Mouse (Mus musculus) erythroblast, embryonic 14.5 days (primary cell): Measurements from ENCODE around the gene Wnt7a. TPM values are rescaled to one million over a fixed set of nuclear protein-coding genes. Genes with fewer than 3 reads are reported as not detected.

ENCODE experiments used
- H3K27me3 ChIP-seq: 2 replicates; pipeline ENCODE4 v1.6.1; 2012; ENCODE audit warnings: inconsistent platforms; ENCODE audit not compliant: control insufficient read depth
- H3K36me3 ChIP-seq: 2 replicates; pipeline ENCODE4 v1.6.1; 2012; ENCODE audit warnings: mild to moderate bottlenecking, inconsistent platforms; ENCODE audit not compliant: control insufficient read depth
- H3K4me1 ChIP-seq: 2 replicates; pipeline ENCODE4 v1.6.1; 2012; ENCODE audit warnings: inconsistent platforms; ENCODE audit not compliant: control insufficient read depth
- H3K4me3 ChIP-seq: replicated peaks from 2 replicates; pipeline ENCODE3; 2012; ENCODE audit warnings: moderate library complexity, mild to moderate bottlenecking, inconsistent platforms
- H3K9me3 ChIP-seq: 2 replicates; pipeline ENCODE4 v1.6.1; 2012; ENCODE audit warnings: low read length, inconsistent platforms, mixed read lengths; ENCODE audit not compliant: control insufficient read depth
- GATA1 ChIP-seq: IDR thresholded peaks from 2 replicates; pipeline ENCODE4 v1.6.1; 2012; ENCODE audit warnings: low read length, inconsistent platforms, mixed read lengths
- TAL1 ChIP-seq: IDR thresholded peaks from 3 replicates; pipeline ENCODE4 v1.6.1; 2012; ENCODE audit warnings: low read length, inconsistent platforms, mixed read lengths
- polyA plus RNA-seq: library from polyadenylated mRNA; stranded (reverse); fragments of >175 nt; gene quantifications from 2 replicates; pipeline ENCODE4 v1.2.3, GENCODE M21; 2012

The Wnt7a gene
- polyA plus RNA-seq, 1 experiment = not detected

DNA sequence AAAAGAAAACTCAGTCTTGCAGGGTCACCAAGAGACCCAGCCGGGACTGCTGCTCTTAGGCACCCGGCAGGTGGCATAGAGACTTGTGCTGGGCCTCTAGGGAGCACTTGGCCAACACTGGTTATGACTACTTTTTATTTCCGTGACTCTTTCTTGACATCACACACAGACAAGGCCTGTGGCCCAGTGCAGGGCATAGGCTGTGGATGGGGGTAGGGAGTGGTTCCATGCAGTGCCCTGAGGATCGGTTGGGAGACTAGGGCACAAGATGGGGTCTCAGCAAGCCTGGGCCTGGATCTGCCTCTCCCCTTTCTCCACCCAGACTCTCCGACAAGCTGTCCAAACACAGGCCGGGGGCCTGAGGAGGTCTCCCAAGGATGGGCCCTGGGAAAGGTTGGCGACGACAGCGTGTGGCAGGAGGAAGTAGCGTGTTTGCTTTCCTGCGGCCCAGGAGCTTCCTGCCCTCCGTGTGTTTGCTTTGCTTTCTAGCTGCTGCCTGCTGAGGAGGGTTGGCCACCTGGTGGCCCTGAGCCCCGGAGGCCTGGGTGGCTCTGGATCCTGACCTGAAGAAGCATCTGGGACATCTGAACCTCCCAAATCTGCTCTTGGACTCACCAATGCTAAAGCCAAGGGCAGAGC, 53.8 kb downstream of the Wnt7a start:
- H3K9me3 ChIP-seq = no peaks in the 10 kb centered on the region
- no peaks in the 10 kb centered on the region for H3K36me3 ChIP-seq
- H3K4me1 ChIP-seq = no peaks in the 10 kb centered on the region
- no peaks in the 10 kb centered on the region for H3K27me3 ChIP-seq
- TF ChIP-seq TAL1 (no peak), GATA1 (no peak)
- H3K4me3 ChIP-seq = no peak overlapping the region

- H3K4me3 ChIP-seq = no peak overlapping the region
- H3K27me3 ChIP-seq = no peaks in the 10 kb centered on the region; the same call in 1 of the 2 replicates
- no peaks in the 10 kb centered on the region for H3K36me3 ChIP-seq
- no peaks in the 10 kb centered on the region for H3K9me3 ChIP-seq
- no peaks in the 10 kb centered on the region for H3K4me1 ChIP-seq
- TF ChIP-seq TAL1 (no peak), GATA1 (no peak)
Measured at GRCm38 (mm10) chr6:91349620-91350019, 61.5 kb downstream of the Wnt7a start.

DNA sequence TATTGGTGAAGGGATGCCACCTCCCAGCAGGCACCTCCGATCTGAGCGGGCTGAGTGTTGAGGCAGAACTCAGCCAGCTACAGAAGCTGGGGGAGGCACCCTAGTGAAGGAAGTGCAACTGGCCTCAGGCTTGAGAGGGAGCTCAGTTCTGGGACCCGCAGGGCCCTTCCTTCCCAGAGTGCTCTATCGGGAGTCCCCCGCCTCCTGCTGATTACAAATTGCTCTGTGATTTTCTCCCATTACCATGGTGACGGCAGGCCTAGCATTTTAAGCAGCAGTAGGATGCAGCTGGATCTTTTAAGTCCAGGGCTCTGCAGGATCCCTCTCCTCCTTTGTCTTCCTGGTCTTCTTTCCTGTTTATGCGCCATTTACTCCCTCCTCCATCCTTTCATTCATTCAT, 63.4 kb downstream of the Wnt7a start:
- H3K27me3 ChIP-seq = no peaks in the 10 kb centered on the region; the same call in 1 of the 2 replicates
- TF ChIP-seq GATA1 (no peak), TAL1 (no peak)
- H3K4me3 ChIP-seq = no peak overlapping the region
- no peaks in the 10 kb centered on the region for H3K9me3 ChIP-seq
- no peaks in the 10 kb centered on the region for H3K4me1 ChIP-seq
- H3K36me3 ChIP-seq = no peaks in the 10 kb centered on the region

GRCm38 (mm10) chr6:91346906-91347156, 64.3 kb downstream of the Wnt7a start:
- no peaks in the 10 kb centered on the region for H3K36me3 ChIP-seq
- TF ChIP-seq GATA1 = no peak
- no peak for TF ChIP-seq TAL1
- no peaks in the 10 kb centered on the region; the same call in 1 of the 2 replicates for H3K27me3 ChIP-seq
- no peaks in the 10 kb centered on the region for H3K9me3 ChIP-seq
- no peak overlapping the region for H3K4me3 ChIP-seq
- no peaks in the 10 kb centered on the region for H3K4me1 ChIP-seq

GRCm38 (mm10) chr6:91346071-91346905, 64.9 kb downstream of the Wnt7a start:
- H3K4me1 ChIP-seq = no peaks in the 10 kb centered on the region
- no peaks in the 10 kb centered on the region; the same call in 1 of the 2 replicates for H3K27me3 ChIP-seq
- H3K9me3 ChIP-seq = no peaks in the 10 kb centered on the region
- TF ChIP-seq GATA1 (no peak), TAL1 (no peak)
- H3K4me3 ChIP-seq = no peak overlapping the region
- no peaks in the 10 kb centered on the region for H3K36me3 ChIP-seq

DNA sequence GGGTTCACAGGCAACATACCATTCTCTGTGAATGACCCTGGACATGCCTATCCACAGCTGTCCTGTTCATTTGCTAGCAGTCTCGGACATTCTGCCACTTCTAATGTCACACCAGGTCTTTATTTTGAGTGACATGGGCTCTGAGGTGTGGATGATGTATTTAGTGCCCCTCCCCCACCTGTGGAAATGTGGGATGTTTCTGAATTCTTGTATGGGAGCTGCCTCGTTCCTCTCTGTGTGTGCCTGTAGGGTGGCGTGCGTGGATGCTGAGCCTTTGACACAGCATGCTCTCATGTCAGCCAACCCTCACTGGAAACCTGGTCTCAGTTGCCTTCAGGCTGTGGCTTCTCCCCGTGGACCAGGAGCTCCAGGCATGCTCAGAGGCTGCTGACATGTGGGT, 66.1 kb downstream of the Wnt7a start:
- no peaks in the 10 kb centered on the region for H3K36me3 ChIP-seq
- no peak for TF ChIP-seq TAL1
- no peak overlapping the region for H3K4me3 ChIP-seq
- H3K27me3 ChIP-seq = no peaks in the 10 kb centered on the region; the same call in 1 of the 2 replicates
- no peaks in the 10 kb centered on the region for H3K9me3 ChIP-seq
- H3K4me1 ChIP-seq = no peaks in the 10 kb centered on the region

DNA sequence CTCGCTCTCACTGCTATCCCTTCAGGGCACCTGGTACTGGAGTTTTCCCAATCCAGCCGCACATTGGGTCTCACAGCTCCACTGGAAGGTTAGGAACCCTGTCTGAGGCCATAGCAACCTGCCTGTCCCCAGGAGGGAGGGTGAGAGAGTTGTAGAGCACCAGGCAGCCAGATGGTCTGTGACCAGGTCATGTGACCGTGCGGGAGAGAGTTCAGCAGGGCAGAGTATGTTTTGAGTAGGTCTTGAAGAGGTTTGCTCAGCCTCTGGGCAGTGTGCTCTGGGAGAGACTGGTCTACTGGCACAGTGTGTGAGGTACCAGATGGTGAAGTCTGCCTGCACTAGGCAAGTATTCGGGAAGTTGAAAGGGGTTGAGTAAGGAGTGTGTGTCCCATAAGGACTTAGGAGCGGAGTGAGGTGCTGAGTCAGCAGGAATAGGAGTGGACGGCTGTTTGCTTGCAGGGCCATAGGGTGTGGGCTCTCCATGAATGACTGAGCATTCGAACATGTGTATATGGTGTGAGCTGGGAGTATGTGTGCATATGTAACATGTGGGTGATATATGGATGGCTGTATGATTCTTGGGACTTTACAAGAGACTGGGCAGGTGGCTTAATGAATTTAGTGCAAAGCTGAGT, 71.4 kb downstream of the Wnt7a start:
- Histone ChIP-seq H3K36me3 (no peaks in the 10 kb centered on the region), H3K9me3 (no peaks in the 10 kb centered on the region), H3K4me3 (no peak overlapping the region), H3K27me3 (no peaks in the 10 kb centered on the region), H3K4me1 (no peaks in the 10 kb centered on the region)
- TF ChIP-seq GATA1 (no peak), TAL1 (no peak)

GRCm38 (mm10) chr6:91335470-91335869, 75.7 kb downstream of the Wnt7a start:
- Histone ChIP-seq H3K4me1 (no peaks in the 10 kb centered on the region), H3K27me3 (no peaks in the 10 kb centered on the region), H3K9me3 (no peaks in the 10 kb centered on the region), H3K4me3 (no peak overlapping the region), H3K36me3 (no peaks in the 10 kb centered on the region)
- TF ChIP-seq TAL1 (no peak), GATA1 (no peak)

- Histone ChIP-seq H3K4me3 (no peak overlapping the region), H3K36me3 (no peaks in the 10 kb centered on the region), H3K27me3 (no peaks in the 10 kb centered on the region), H3K4me1 (no peaks in the 10 kb centered on the region), H3K9me3 (no peaks in the 10 kb centered on the region)
- no peak for TF ChIP-seq GATA1
- no peak for TF ChIP-seq TAL1
Measured at GRCm38 (mm10) chr6:91331886-91332285, 79.3 kb downstream of the Wnt7a start.
